Mouse (Mus musculus): ENCODE measurements around the gene Cdr2.
"Not testable (repeated sequence)": the region's sequence is repeated elsewhere in the genome, so short reads cannot be mapped to it uniquely, and the experiment has no call there.

Gene Cdr2

GRCm38 (mm10) chr7:120970112-120970511 is 12.0 kb downstream of the Cdr2 start:
- DNase-seq = no peak

DNA sequence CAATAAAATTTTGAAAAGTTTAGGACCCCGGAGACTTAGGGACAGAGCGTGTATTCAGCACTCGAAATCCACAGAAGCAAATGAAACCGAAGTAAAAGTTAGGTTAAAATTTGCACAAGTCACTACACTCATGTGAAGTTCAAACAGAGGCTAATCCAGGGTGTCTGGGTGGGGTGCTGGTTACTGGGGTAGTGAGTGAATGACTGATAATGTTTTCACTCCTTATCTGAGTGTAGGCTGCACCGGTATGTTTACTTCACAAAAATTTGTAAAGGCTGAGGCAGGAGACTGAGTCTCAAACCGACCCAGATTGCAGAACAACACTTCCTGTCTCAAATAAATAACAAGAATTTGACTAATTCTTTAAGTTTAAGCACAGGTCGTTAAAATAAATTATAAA is 12.9 kb downstream of the Cdr2 start:
- no peak for DNase-seq

- no peak for DNase-seq
Observed at GRCm38 (mm10) chr7:120963126-120963525, 19.0 kb downstream of the Cdr2 start.

- peak; percentile 76 for DNase-seq
Observed at GRCm38 (mm10) chr7:120961893-120962292, 20.2 kb downstream of the Cdr2 start.

DNA sequence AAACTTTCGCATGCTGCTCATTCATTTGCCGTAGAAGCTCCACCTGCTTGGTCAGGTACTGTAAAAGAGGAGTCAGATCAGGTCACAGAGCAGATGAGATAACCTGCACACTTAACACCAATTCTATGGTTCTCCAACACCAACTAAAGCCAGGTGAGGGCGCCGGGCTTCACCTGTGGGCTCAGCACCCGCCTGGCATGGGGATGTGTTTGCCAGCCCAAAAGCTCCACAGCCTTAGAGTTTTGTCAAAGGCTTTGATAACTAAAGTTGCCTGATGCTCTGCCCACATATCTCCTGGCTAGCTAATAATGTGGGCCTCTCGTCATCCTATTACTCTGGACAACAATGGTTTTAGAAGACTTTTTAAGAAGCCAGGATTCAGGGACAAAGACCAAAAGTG is 21.5 kb downstream of the Cdr2 start:
- DNase-seq = peak; percentile 35

DNA sequence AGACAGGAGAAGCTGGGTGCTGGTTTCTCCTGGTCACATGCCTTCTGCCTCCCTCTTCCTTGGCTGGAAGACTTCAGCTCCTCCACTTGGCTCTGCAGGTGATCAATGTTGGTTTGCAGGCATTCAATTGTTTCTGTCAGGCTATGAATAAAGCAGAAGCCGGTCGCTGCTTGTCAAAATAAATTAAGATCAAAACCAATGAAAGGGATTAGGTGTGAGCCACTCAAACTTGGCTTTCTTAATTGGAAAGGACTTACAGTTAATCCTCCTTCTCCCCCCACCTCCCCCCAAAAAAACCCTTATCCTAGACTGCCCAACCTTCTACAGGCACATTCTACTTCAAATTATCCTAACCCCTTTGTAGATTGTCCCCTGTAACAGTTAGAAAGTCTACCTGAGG is 22.0 kb downstream of the Cdr2 start:
- no peak for DNase-seq

DNA sequence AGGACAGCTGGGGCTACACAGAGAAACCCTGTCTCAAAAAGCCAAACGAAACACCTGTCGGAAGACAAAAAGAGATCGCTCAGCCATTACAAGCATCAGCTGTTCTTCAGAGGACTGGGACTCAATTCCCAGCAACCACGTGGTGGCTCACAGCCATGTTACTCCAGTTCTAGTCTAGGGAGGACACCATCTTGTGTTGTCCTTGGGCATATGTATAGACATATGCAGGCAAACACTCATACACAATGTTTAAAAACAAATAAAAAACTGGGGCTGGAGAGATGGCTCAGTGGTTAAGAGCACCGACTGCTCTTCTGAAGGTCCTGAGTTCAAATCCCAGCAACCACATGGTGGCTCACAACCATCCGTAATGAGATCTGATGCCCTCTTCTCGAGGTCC is 28.5 kb downstream of the Cdr2 start:
- DNase-seq = not testable (repeated sequence)

DNA sequence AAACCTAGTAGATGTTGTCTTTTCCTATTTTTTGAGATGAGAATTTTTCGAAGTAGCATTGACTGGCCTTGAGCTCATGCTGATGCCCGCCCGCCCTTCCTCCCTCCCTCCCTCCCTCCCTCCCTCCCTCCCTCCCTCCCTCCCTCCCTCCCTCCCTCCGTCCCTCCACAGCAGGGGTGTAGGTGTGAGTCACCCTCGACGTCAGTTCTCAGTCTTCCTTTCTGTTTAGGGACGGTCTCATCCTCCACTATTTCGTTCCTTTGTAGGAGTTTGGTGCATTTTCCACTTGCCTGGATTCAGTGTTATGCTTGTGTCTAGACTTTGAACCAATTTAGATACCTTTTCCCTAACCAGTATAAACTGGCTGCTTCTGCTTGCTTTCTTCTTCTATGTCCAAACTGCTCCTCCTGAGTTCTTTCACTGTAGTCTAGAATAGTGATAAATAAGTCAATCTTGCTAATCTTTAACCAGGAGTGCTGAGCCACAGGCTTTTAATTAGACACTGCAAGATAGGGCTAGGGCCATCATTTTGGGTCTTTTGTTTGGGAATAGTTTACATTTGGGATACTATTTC is 38.1 kb downstream of the Cdr2 start:
- peak; percentile 47 for DNase-seq

- DNase-seq = peak; percentile 35
Observed at GRCm38 (mm10) chr7:120942506-120942905, 39.6 kb downstream of the Cdr2 start.

DNA sequence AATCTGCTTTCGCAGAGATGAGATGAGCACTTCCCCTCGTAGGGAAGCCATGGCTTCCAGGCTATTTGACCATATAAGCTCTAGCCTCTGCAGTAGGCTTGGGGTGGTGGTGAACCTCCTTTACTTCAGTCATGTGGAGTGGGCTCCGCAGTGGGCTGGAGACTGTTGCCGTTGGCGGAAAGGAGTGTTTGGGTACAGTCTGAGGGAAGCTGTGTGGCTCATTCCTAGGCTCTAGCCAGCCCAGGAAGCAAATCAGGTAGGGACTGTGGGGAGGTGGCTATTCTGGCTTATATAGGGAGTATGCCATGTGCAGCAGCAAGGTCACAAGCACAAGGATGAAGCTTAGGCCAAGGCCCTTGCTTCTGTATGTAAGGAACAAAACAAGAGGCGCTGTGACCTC is 40.9 kb downstream of the Cdr2 start:
- DNase-seq = no peak

DNA sequence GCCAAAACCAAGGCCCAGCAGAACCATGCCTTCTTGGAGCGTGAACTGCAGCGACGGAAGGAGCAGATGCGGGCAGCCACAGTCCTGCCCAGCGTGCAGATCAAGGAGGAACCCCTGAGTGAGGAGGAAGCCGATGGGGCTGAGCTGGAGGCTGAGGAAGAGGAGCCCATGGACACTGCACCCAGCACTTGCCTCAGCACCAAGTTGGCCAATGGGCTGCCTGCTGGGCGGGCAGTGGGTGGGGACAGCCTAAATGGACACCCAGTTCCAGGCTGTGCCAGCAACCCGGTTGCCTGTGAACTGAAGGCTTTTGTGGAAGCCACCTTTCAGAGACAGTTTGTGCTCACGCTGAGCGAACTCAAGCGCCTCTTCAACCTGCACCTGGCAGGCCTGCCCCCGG is 41.8 kb downstream of the Cdr2 start:
- peak; percentile 79 for DNase-seq

DNA sequence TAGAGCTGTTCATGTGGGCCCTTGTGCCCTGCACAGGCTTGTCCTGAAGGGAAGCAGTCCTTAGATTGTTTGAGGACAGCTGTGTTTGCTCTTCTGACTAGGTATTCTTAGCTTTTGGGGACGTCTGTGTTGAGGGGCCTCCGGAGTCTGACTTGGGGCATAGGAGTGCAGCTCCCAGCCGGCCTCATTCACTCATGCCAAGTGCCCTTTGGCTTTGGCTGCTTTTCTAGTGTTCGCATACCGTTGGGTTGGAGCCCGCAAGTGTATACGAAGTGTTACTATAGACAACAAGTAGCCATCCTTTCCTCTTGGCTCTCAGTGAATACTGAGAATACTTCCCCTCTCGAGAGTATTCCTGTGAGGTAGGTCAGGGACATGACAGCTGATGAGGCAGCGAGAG is 43.9 kb downstream of the Cdr2 start:
- peak; percentile 41 for DNase-seq

DNA sequence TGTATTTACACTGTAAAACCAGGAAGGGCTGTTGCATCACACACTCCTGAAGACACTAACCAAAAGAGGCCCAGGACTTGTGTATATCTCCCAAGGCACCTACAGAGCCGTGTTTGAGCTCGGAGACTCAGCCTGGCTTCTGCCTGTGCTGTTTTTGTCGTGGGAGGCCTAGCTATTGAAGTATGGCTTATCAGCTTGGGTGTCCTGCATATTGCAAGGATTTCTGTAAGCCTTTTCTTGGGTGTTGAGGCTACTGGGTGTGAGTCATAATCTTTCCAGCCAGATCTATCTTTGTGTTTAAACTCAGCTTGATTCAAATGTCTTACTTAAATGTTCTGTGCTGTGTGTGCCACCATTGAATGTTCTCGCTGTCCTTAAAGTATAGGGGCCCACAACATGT is 45.6 kb downstream of the Cdr2 start:
- DNase-seq = no peak

DNA sequence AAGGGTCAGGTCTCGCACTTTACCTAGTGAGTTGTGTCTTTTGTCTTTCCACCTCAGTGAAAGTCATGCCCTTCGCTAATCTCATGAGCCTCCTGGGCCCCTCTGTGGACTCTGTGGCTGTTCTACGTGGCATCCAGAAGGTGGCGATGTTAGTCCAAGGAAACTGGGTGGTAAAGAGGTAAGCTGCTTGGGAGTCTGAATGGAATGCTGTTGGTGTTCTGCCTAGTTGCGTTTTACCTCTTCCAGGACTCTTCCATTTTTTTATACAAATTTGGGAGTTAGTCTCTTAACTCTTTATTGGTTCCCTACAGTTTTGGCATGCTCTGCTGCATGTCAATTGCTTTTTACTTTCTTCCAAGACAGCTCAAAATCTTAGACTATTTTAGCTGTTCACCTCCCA is 47.4 kb downstream of the Cdr2 start:
- DNase-seq = peak; percentile 71

GRCm38 (mm10) chr7:120933680-120934195 is 48.4 kb downstream of the Cdr2 start:
- DNase-seq = no peak

- DNase-seq = no peak
Observed at GRCm38 (mm10) chr7:120933110-120933509, 49.0 kb downstream of the Cdr2 start.

DNA sequence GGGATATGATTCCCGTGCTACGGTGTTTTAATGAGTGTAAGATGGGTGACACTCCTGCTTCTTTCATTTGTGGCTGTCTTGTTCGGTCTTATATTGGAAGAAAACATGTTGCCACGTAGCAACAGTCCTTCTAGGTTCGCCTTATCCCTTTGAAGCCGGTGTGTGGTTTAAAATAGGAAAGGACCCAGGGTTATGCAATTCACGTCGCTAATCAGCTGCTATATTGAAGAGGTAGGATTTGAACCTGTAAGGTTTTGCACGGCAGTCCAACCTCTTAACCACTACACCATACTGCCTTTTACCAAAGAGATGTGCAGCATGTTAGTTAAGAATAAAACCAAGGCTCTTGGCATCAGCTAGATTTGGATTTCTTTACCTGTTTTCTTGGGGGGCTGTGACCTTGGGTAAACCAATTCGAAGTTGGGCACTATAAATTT is 63.6 kb downstream of the Cdr2 start:
- DNase-seq = peak; percentile 66

- peak; percentile 99 for DNase-seq
Observed at GRCm38 (mm10) chr7:120917592-120918461, 64.3 kb downstream of the Cdr2 start, which contains the start of gene Polr3e. Polr3e (plus strand) TSS chr7:120917744.

- no peak for DNase-seq
Observed at GRCm38 (mm10) chr7:120917279-120917591, 64.9 kb downstream of the Cdr2 start.

- no peak for DNase-seq
Observed at GRCm38 (mm10) chr7:120916262-120916875, 65.7 kb downstream of the Cdr2 start.

DNA sequence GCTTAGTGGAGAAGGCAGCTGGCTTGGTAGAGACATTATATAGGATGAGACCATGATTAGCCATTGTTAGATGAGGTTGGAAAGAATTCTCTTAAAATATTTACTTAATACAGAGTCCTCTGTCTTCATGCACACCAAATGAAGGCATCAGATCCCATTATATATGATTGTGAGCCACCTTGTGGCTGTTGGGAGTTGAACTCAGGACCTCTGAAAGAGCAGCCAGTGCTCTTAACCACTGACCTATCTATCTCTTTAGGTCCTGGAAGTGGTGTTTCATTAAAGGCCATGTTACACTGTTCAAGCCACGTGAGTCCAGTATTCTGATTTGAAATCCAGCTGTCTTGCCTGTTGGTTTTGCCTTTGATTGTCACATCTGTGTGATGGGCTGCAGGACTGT is 68.8 kb downstream of the Cdr2 start:
- no peak for DNase-seq

- DNase-seq = not testable (repeated sequence)
Observed at GRCm38 (mm10) chr7:120911268-120911667, 70.8 kb downstream of the Cdr2 start.

GRCm38 (mm10) chr7:120910172-120910571 is 71.9 kb downstream of the Cdr2 start:
- DNase-seq = not testable (repeated sequence)

Data from kidney, postnatal 14 days (tissue).